Mouse (Mus musculus) c-Kit-positive CD71-positive TER-119-positive erythroid progenitor cells, embryonic 14.5 days (primary cell): Measurements from ENCODE around the gene Msh3.
"Not testable (repeated sequence)": the region's sequence is repeated elsewhere in the genome, so short reads cannot be mapped to it uniquely, and the experiment has no call there.

Source experiments
- DNase-seq: peaks from one replicate; pipeline ENCODE4 v3.0.0-alpha.2; 2013; ENCODE audit warnings: low spot score

The Msh3 gene

DNA sequence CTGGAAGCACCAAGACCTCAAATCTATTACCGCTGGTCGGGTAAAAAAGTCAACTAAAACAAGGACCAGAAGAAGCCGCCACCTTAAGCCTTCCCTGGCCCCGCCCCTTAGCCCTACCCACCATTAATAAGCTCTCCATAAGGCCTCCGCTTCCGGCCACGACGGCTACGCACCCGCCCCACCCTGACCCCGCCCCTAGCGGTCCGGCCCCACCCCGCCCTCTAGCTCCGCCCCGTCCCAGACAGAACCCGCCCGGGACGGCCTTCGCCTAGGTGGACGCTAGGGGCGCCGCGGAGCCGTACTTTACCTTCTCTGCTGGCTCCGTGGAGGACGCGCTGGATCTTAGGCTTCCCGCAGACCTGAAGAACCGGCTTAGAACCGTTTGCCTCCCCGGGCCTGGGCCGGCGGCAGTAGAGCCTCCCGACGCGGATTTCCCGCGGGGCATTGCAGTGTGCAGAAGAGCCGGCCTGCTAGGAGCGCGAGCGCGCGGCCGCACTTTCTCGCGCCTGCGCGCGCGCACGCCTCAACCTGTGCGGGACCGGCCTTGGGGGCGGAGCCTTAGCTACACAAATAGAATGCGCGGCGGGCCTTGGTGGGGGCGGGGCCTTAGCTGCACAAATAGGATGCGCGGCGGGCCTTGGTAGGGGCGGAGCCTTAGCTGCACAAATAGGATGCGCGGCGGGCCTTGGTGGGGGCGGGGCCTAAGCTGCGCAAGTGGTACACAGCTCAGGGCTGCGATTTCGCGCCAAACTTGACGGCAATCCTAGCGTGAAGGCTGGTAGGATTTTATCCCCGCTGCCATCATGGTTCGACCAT, at the start of gene Msh3, which contains the start of gene Dhfr:
TSS of gene Msh3 (minus strand) at position 548 of the 816 bp plus-strand sequence.
TSS of gene Dhfr (plus strand) at position 271 of the 816 bp plus-strand sequence.
- peak; percentile 99 for DNase-seq

DNA sequence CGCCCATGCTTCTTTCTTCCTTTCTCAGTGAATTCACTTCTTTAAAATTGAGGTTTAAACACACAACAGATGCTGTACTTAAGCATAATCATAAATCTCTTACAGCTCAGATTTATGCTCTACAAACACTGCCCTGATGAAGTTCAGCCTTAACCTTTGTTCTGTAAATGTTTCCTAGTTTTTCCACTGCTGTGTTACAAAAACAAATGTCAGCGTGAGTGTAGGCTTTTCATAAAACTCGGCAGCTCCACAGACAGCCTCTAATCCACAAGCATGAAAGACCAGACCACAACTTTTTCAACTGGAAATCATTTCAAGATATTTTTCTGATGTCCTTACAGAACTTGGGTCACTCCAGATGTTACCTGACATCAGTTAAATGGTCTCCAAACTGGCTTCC, 48.7 kb upstream of the Msh3 start:
- no peak for DNase-seq

DNA sequence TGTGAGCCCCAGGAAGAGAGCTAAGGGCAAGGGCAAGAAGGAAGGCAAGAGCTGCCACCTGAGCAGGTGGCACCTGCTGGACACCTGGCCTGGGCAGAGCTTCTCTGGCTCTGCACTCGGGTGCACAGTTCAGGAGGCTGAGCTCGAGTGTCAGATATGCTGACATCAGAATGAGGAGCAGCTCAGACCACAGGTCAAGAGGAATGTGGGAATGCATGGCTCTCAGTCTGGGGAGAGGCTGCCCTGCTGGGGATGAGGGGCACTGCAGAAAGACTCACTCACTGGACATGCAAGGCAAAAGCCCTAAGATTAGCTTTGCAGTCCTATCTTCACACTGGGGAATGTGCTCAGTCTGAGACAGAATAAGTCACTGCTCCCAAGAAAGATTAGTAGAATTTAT, 47.3 kb upstream of the Msh3 start:
- DNase-seq: no peak

DNA sequence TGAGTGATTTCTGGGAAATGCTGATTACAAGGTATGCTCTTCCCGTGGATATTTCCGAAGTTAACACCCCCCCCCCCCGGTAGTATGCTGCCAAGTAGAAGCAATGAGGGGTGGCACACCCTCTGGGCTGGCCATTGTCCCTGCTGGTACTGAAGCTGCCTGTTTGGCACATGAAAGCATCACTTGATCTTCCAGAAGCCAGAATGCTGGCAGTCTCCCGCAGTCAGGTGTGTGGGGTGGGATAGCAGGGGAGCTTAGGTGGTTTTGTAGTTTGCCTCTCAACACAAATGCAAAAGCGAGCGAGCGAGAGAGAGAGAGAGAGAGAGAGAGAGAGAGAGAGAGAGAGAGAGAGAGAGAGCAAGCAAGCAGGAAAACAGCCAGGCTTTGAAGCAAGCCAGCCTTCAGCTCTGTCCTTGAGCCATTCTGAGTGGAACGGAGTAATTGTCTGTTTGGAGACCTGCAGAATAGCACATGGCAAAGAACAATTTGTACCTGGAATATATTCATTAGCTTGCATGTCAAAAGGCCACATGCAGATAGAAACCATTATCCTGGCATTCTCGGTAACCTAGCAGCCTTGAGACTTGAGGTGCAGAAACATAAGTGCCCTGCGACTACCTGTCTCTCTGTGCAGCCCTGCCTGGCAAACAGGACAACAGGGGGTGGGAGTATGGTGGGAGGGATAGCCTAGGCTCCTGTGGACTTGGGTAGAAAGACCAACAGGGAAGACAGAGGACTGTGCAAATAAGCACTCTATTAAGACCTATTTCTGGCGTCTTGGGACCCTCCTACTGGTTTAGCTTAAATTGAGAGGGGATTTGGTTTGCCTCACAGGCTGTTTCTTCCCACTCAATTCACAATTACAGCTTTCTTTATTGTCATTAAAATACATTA, 43.9 kb upstream of the Msh3 start:
- DNase-seq: no peak

DNA sequence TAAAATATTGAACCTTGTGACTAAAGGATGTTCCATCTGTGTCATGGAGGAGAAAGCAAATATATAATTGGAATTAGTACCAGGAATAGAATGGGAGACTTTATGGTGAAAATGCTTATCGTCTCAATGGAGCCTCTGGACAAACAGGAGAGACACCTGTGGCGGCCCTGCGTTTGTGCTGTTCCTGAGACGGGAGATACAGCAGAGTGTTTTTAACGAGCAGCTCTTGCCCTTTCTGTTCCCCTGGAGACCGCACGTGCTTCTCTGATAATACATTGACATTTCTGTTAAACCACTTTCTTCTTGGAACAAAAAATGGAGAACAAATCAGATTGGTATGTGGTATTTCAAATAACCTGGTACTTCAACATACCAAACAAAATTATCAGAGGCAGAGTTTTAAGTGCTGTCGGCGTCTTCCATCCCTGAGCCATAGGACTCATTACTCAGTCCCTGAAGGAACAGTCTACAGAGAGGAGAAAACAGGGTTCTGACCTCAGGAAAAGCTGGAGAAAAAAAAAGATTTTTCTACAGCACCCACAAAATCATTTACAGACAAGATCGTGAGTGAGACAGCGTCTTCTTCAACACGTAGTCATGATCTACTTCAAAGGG, 38.4 kb upstream of the Msh3 start:
- no peak for DNase-seq

DNA sequence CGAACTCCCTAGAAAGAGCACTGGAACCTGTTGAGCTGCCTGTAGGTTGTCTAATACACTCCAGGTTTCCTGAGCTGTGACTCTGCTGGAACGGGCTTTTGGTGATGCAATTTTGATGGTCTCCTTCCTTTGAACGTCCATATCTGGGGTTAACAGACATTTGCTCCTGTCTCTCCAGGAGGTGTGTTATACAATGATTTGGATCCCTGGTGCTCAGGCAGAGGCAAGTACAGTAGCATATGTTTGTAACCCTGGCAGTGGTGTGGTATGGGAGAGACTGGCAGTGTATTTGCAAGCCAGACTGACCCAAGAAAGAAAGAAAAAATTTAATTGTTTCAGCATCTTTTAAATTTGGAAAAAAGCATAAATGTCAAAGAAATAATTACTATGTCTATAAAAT, 32.6 kb upstream of the Msh3 start:
- no peak for DNase-seq

DNA sequence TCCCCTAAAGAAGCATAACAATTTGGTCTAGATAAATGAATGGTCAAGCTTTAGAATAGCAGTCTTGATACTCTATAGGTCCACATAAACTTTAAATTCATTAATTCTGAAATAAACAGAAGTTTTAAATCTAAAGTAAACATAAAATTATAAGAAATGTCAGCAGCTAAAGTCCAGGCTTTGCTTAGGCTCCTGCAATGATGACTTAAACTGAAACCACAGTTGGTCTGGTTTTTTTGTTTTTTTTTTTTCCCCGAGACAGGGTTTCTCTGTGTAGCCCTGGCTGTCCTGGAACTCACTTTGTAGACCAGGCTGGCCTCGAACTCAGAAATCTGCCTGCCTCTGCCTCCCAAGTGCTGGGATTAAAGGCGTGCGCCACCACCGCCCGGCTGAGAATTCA, 16.7 kb upstream of the Msh3 start:
- not testable (repeated sequence) for DNase-seq

DNA sequence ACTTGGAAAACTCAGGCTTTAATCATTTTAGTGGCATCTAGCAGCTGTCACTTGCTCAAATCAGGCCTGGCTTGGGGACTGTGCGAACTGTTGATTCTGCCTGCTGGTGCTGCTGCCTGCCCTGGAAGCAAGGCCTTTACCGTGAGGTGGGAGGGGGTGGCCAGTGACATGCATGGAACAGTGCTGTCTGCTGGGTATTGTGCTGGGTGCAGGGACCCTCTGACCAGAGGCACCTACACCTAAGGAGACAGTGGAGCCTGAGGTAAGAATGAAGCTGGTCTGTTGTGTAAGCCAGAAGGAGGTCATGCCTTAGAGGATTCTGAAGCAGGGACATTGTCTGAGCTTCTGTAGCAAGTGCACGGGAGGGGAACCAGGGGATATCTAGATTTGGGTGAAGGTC, 16.0 kb upstream of the Msh3 start:
- DNase-seq: no peak

DNA sequence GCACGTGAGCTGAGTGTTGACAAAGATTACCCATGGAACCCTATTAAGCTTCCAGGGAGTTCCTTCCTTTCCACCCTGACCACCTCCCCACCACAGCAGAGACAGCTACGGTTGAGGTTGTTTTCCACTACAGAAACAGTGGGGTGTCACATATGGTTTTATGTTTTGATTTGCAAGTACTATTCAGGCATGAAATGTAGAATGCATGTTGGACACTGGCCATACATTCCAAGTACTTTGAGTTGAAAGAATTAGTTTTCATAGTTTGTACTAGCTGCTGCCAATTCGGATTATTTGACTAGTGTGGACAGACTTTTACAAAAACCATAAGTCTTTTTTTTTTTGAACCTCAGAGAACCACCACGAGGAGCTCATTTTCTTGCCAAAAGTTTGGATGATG, 10.5 kb upstream of the Msh3 start:
- no peak for DNase-seq

DNA sequence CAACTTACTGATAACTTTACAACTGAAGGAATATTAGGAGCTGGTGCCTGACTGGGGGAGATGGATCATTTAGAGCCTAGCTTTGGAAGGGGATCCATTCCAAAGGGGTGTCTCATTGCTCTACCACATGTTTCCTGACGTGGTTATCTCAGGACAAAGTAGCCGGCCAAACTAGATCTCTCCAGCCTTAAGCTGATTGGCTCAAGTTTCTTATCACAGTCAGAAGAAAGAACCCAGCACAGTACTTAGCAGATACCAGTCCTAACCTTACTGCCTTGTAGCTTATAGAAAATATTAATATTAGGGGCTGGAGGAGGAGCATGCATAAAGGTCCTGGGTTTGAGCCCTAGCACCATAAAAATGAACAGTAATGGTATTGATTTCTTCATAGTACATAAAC, 6.8 kb upstream of the Msh3 start:
- DNase-seq: no peak

DNA sequence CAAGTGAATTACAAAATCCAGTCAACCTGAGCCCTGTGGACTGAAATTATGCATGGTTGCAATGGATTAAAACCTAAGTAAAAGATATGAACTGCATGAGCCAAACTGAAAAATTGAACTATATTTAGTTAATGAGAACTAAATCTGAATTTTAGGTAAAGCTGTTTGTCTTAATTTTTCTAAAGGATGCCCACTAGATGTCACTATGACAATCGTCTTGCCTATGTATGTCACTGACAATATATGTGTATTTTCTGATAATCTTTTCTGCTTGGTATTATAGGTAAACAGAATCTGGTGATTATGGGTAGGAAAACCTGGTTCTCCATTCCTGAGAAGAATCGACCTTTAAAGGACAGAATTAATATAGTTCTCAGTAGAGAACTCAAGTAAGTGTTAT, 2.8 kb upstream of the Msh3 start:
- no peak for DNase-seq

DNA sequence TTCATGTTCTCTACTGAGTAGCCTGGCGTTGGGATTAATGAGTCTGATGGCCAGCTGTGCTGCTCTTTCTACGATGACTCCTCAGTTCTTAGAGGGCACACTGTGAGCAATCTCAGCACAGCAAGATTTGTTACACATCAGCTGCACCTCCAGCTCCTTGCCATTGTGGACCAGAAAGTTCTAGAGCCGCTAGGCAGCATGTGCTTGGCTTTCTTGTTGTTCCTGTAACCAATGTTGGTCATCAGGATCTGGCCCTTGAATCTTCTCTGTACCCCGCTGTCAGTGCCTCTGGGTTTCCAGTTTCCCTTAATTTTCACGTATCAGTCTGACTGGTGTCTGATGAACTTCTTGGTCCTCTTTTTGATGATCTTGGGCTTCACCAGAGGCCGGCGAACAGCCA, 1.6 kb upstream of the Msh3 start:
- DNase-seq: no peak

DNA sequence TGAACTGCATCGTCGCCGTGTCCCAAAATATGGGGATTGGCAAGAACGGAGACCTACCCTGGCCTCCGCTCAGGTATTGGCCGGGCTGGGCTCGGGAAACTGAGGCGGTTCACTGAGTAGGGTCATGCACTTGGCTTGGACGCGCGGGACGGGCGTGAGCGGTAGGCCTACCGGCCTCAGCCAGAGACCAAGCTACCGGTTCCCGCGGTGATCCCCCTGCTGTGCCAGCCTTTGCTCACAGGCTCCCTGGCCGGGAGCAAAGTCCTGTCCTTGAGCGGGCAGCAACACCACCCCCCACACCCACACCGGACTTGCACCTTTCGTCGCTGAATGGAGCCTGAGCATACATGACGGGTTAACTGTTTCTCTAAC, 455 bp upstream of the Msh3 start:
- DNase-seq: no peak

DNA sequence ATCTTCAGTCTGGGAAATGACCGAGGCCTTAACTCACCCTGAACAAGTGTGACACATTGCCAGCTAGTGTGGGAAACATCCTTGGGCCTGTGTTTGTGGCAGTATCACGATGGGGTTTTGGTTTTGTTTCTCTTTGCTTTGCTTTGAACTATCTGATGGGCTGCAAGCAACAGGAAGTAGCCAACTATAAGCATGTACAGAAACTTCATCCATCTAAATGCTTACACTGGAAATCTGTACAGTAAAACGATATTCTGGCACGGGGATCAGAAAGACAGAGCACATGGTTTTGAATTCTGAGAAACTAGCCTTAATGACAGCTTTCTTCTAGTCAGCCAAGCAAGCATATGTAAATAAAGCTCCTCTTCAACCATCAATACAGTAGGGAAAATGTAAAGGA, 847 bp downstream of the Msh3 start:
- peak; percentile 29 for DNase-seq

DNA sequence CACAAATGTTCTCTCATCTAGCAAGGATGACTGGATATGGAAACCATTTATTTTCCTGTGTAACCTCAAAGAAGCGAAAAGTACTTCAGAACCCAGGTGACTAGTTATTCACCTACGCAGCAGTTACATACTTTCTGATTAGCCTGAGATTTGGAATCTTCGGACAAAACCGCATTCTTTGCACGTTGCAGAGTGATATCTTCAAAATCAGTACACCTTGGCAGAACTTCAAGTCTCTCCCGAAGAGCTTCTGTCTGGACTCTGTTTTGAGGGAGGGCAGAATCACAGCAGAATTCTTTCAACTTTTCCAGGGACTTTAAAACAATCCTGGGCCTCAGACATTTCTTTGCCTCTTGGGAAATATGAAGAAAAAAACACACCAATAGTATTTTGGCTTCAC, 3.7 kb downstream of the Msh3 start:
- no peak for DNase-seq

DNA sequence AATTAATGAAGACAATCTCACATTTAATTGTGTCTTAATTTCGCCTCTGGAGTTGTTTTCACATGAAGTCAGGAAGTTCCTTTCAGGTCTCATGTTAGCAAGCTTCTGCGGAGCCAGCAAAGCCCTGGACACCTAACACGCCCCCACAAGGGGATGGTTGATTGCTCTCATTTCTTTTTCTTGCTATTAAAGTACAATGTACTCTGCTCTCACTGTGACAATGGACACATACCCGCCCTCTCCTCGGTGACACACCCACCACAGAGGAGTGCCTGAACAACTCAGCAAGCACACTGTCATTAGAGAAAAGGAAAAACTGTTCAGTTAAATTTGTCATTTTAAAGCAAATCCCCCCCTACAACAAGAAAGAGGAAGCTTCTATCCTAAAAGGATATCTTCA, 8.5 kb downstream of the Msh3 start:
- no peak for DNase-seq

DNA sequence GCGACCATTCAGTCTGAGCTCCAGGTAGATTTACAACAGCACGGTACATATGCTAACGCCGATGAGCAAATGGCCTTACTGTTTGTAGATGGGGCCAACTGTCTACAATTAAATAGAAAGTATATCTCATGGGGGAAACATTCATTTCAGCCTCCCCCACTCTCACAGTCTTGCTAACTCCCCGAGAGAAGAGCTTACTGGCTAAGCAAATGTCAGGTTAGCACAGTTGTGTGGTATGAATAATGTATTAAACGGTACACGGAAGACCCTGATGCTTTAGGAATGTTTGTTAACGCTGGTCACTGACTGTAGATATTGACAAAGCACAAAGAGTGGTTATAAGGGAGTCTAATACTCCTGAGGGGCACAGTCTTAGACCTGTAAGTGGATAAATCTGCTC, 10.8 kb downstream of the Msh3 start:
- DNase-seq: no peak

DNA sequence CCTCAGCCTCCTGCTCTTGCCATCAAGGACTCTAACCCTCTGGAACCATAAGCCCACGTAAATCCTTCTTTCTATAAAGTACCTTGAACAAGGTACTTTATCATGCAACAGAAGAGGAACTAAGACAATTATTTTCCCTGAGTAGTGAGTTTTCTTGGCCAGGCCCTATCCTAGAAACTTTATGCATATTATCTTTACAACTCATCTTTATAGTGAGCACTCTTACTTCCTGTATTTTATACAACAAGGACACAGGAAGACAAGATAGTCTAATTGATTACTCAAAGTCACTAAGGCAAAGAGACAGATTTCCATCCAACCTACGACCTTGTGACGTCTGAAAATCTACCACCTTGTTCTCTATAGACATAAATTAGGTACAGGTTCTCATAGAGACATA, 15.0 kb downstream of the Msh3 start:
- DNase-seq: no peak

DNA sequence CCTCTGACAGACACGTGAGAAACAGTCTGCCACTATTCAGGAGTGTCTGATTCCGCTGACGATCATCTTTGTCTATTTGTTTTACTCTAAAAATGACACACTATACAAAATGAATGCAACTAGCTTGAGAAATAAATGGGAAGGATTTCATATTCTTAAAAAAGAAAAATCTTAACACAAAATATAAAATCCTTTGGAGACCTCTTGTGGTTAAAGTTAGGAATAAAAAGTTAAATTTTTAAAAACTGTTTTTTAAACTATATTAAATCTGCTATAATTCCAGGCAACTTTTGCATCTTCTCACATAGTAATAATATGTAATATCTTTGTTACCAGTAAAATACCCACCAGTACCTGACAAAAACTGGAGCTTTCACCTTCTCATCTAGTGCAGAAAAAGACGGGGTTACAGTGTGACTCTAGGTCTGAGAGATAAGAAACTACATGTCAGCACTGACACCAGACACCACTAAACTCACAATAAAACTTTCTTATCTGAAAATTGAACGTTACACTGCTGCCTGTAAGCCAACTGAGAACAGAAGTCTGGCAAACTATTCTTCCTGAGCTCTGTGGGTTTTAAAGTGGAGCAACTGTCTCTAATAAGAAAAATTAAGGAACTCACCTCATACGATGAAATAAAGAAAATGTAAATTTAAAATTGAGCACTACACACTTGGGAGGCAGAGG, 16.9 kb downstream of the Msh3 start:
- DNase-seq: no peak

DNA sequence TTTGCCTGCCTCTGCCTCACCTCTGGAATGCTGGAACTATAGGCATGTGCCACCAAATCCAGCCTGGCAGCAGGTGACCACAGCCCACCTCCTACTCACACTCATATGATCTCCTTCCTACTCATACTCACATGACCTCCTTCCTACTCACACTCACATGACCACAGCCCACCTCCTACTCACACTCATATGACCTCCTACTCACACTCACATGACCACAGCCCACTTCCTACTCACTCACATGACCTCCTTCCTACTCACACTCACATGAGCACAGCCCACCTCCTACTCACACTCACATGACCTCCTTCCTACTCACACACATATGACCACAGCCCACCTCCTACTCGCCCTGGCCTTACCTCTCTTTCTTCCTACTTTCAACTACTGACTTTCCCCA, 17.9 kb downstream of the Msh3 start:
- DNase-seq: no peak

DNA sequence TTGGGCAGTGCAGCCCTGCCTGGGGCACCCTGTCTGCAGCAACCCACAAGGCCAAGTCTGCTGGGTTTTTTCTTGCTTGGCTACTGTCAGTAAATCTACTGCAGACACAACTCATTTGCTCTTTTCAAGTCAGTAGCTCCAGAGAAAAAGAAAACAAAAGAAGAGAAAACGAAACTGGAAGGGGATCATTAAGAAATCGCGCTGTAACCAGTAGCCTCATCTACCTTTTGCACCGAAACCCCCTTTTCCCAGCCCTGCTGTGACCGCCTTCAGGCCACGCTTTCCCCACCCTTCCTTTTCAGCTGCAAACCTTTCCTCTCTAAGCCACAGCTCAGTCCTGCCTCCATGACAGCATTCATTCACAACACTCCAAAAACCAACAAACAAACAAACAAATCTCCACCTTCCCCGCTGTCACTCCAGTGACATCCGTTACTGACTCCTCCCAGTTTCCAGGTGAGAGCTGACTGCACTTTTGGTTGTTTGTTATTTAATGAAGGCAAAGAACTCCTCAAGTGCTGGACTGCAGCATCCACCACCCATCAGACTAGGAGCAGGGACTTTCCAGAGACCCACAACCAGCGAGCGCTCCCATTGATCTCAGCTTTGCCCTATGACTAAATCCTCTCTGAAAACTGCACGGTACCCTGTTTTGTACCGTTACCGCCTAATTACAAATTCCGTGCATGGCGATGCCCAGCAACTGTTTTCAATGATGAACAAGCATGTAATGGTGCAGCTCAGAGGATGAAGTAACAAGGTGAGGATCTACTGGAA, 22.5 kb downstream of the Msh3 start:
- no peak for DNase-seq

DNA sequence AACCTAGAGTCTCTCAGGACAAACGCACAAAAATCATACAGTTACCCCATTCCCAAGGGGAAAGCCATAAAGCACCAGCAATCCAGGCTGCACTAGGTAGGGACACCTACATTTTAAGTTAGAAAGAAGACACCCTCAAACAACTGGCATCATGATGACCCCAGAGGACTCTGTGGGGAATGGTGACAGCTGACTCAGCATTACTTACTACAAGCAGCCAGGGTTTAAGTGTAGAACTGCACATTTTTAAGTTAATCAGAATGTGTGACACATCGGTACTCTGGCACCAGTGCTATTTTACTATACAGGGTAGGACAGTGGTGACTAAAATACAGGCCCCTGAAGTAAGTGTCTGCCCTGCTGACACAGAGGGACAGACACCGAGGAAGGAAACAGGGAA, 24.2 kb downstream of the Msh3 start:
- no peak for DNase-seq
